Mouse (Mus musculus) forebrain, embryonic 10.5 days (tissue): ENCODE measurements around the gene 4930556J24Rik. TPM values are rescaled to one million over a fixed set of nuclear protein-coding genes. Genes with fewer than 3 reads are reported as not detected.

Source experiments
- DNase-seq: peaks from one replicate; pipeline ENCODE4 v3.0.0-alpha.2; 2017; ENCODE audit warnings: low spot score; ENCODE audit errors: extremely low spot score
- H3K27ac ChIP-seq: fragments of 300-500 bp; sonication (generic); 2 replicates; pipeline ENCODE4 v1.5.1; 2016; ENCODE audit warnings: mild to moderate bottlenecking
- H3K27me3 ChIP-seq: fragments of 300-500 bp; sonication (generic); 2 replicates; pipeline ENCODE4 v1.6.1; 2016; ENCODE audit warnings: mild to moderate bottlenecking; ENCODE audit not compliant: poor library complexity, severe bottlenecking
- H3K36me3 ChIP-seq: fragments of 300-500 bp; sonication (generic); replicated peaks from 2 replicates; pipeline ENCODE4 v1.6.1; 2016; ENCODE audit warnings: mild to moderate bottlenecking, moderate library complexity
- H3K4me1 ChIP-seq: fragments of 300-500 bp; sonication (generic); 2 replicates; pipeline ENCODE4 v1.6.1; 2016
- H3K4me3 ChIP-seq: fragments of 300-500 bp; sonication (generic); 2 replicates; pipeline ENCODE4 v1.5.1; 2016; ENCODE audit warnings: mild to moderate bottlenecking, moderate library complexity
- H3K9me3 ChIP-seq: fragments of 300-500 bp; sonication (generic); 2 replicates; pipeline ENCODE4 v1.6.1; 2016; ENCODE audit warnings: mild to moderate bottlenecking, moderate library complexity
- WGBS: fragments of 180-500 bp; shearing (Covaris S2); methylation state at CpG from one replicate; pipeline ENCODE4 v1.1.7; 2016; 5-methylcytosine and 5-hydroxymethylcytosine counted together
- polyA plus RNA-seq: library from polyadenylated mRNA; unstranded; fragments of >200 nt; fragmentation: Nextera tagmentation; extraction: Ambion mirVana; gene quantifications from 2 replicates; pipeline ENCODE4 v1.2.1, GENCODE M21; 2016

Gene 4930556J24Rik
- polyA plus RNA-seq, 1 experiment from 2014 or later: 0.36 TPM

DNA sequence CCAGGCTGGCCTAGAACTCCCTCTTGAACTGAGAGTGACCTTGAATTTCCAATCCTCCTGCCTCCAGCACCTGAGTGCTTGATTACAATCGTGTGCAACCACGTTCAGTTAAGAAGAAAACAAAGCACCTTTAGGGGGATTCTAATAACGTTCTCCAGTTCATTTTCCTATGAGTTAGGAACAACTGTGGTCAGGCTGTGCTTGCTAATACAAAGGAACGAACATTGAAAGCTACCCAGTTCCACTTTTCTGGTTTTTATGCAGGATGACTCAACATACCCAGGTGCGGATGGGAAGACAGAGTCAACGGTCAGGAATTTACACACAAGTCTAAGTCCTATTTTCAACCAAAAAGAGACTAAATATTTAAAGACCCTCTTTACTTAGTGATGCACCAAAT lies 82.6 kb downstream of the 4930556J24Rik start:
- H3K36me3 ChIP-seq: peaks cover 25% of the 10 kb centered on the region

More for the DNA sequence above, 82.6 kb downstream of the 4930556J24Rik start:
- DNase-seq: no peak
- no peaks in the 10 kb centered on the region for H3K27me3 ChIP-seq
- H3K4me3 ChIP-seq: peak overlapping the region; percentile 65
- peak overlapping the region; percentile 94; the same call in 1 of the 2 replicates for H3K27ac ChIP-seq
- 82% methylated on average over 6 of the region's 6 CpGs for WGBS
- no peaks in the 10 kb centered on the region for H3K9me3 ChIP-seq
- H3K4me1 ChIP-seq: peaks cover 23% of the 10 kb centered on the region

Other genes starting within 250 kb of the 4930556J24Rik start
- 0.48 and 0.89 TPM in 2 replicates for gene Osbp2, start 112.9 kb downstream of the 4930556J24Rik start, polyA plus RNA-seq
- gene 4921536K21Rik, start 81.7 kb downstream of the 4930556J24Rik start, polyA plus RNA-seq: 1.2 and 1.7 TPM in 2 replicates
- 18.6 and 19.6 TPM in 2 replicates for gene Dusp18, start 81.5 kb downstream of the 4930556J24Rik start, polyA plus RNA-seq
- gene Slc35e4, start 62.1 kb downstream of the 4930556J24Rik start, polyA plus RNA-seq: 4.8 and 5.1 TPM in 2 replicates
- gene Tcn2, start 44.6 kb downstream of the 4930556J24Rik start, polyA plus RNA-seq: 19.4 and 21.1 TPM in 2 replicates
- 116 and 118 TPM in 2 replicates for gene Pes1, start 12.8 kb downstream of the 4930556J24Rik start, polyA plus RNA-seq
- gene Gal3st1, start 6.9 kb upstream of the 4930556J24Rik start, polyA plus RNA-seq: 0.16 and 0.17 TPM in 2 replicates
- gene Sec14l4, start 54.7 kb upstream of the 4930556J24Rik start, polyA plus RNA-seq: not detected in 2 replicates
- not detected in 2 replicates for gene Sec14l3, start 88.1 kb upstream of the 4930556J24Rik start, polyA plus RNA-seq
- 13.7 and 14.4 TPM in 2 replicates for gene Mtfp1, start 118.7 kb upstream of the 4930556J24Rik start, polyA plus RNA-seq
- gene Sec14l2, start 146.6 kb upstream of the 4930556J24Rik start, polyA plus RNA-seq: 3.0 and 3.5 TPM in 2 replicates
- 19.1 and 19.7 TPM in 2 replicates for gene Rnf215, start 158.4 kb upstream of the 4930556J24Rik start, polyA plus RNA-seq
- 6.5 and 7.8 TPM in 2 replicates for gene Ccdc157, start 183.5 kb upstream of the 4930556J24Rik start, polyA plus RNA-seq
- 103 and 104 TPM in 2 replicates for gene Sf3a1, start 183.6 kb upstream of the 4930556J24Rik start, polyA plus RNA-seq
- 24.4 and 25.4 TPM in 2 replicates for gene Tbc1d10a, start 210.0 kb upstream of the 4930556J24Rik start, polyA plus RNA-seq
- 1.9 and 2.6 TPM in 2 replicates for gene Castor1, start 241.4 kb upstream of the 4930556J24Rik start, polyA plus RNA-seq